Mouse (Mus musculus) frontal cortex, adult 2 months (tissue): ENCODE data around the gene Castor1. TPM values are rescaled to one million over a fixed set of nuclear protein-coding genes. Genes with fewer than 3 reads are reported as not detected.

Source experiments
- DNase-seq, 2 experiments: peaks; one replicate each; pipeline ENCODE4 v3.0.0; 2022; ENCODE audit warnings: low spot score in 1 of 2; ENCODE audit errors: extremely low spot score in 1 of 2
- polyA plus RNA-seq: library from polyadenylated mRNA; depleted of rRNA; stranded (reverse); fragments of >200 nt; gene quantifications from 2 replicates; pipeline ENCODE4 v1.2.3, GENCODE M21; 2012; rRNA removed

The Castor1 gene
- polyA plus RNA-seq, 1 experiment = 4.5 TPM

DNA sequence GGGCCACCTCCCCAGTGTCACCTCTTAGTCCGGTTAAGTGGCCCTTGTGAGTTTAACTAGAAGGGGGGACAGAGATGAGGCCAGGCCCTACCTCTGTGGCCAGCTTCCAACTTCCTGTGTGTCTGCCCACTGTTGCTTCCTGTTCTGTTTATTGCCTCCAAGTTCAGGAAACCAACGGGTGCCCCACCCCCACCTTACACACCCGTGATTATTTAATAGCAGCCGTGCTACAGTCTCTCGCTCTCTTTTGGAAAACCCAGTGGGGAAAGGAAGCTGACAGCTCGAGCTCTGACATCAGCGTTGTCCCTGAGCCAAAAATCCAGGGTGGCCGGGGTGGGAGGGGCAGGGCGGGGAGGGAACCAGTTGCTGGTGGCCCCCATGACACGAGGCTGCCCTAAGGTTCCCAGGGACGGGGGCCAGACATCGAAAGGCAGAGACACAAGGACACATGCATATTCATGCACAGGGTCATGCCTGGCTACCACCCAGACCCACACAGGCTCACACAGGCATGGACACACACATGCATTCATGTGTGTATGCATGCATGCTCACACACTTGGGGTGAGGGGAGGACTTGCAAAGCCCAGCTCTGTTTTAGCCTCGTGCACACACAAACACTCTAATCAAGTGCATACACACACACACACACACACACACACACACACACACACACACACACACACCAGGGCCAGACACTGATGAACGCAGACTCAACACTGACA lies 42.6 kb downstream of the Castor1 start:
- no peak for DNase-seq

- peak in 1 of 2 experiments; percentile 42 for DNase-seq
Observed at GRCm38 (mm10) chr11:4261188-4261494, 43.1 kb downstream of the Castor1 start.

DNA sequence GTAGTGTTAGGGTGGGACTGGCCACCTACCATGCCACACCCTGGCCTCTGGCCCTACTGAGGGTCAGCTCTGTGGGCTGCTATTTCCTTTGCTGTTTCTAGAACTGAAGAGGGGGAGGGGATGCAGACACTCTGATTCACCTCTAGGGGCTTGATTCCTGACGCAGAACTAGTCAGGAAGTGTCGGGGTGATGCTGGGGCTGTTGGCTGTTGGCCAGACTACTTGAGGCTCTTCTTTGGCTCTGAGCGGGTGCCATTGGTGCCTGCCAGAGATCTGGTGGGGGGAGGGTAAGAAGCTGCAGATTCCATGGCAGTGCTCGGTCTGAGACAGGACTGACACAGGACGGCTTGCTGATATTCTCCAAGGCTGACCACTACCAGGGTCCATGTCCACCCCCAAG lies 43.9 kb downstream of the Castor1 start:
- no peak for DNase-seq

GRCm38 (mm10) chr11:4262847-4263246 lies 44.8 kb downstream of the Castor1 start:
- no peak for DNase-seq

DNA sequence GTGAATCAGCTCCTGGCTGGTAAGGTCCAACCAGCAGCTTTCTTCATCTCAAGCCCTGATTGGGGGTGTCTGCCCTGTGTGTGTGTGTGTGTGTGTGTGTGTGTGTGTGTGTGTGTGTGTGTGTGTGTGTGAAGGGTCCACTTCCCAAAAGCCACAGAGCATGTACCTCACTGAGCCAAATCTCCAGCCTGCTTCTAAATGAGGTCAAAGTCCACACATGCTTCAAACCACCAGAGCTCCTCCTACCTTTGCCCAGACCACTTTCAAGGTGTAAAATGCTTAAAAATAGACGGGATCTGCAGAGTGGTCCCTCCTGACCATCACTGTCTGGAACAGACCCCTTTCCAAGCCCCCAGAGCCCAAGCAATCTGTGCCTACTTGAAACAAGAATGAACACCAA lies 45.3 kb downstream of the Castor1 start:
- DNase-seq = no peak

DNA sequence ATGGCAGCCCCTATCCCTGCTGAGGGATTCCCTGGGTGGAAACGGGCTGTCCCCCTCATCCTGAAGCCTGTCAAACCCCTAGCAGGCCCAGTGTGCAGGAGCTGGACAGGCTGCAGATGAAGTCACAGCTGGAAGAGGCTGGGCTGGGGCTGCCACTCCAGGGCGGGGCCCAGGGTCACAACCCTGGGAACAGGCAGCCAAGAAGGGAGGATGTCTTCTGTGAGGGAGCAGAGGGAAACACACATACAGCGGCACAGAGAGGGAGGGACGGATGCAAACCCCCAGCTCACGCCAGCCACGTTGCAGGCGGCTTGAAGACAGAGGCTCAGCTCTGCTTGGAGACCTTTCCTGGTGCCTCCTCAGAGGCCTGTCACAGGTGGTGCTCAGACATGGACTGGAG lies 46.0 kb downstream of the Castor1 start:
- DNase-seq = no peak

DNA sequence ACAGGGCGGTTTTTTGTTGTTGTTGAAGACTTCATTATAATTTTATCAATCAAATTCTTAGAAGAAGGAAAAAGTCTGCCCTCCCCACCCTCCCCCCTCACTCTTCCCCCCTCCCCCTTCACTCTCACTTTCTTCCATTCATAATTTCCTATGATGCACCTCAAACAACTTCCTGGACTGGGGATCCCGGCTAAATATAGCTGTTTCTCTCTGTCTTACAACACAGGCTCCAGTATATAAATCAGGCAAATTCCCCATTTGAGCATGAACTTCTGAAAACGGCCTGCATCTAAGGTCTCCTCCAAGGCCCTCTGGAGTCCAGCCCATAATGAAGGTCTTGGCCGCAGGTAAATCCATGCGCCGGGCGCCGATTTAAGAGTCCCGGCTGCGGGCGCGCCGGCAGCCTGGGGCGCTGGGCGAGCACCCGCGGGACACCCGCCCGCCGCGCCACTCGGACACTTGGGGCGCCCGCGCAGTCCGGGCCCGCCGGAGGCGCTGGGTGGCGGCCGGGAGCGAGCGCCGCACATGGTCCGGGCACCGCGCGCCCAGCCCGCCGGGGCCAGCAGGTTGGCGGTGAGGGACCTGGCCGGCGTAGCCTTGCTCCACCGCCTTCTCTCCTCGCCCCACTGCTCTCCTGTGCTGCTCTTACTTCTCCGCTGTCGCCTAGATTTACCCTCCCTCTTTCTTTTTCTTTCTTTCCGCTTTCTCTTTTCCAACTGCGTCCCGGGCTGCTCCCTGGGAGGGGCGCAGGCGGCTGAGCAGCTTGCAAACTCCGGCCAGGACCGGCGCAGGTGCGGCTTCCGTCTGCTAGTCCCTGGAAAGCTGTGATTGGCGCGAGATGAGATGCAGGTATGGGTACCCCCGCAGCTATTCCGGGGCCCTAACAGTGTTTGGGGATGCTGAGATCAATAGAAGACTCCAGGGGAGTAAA lies 48.5 kb downstream of the Castor1 start:
- DNase-seq = no peak

DNA sequence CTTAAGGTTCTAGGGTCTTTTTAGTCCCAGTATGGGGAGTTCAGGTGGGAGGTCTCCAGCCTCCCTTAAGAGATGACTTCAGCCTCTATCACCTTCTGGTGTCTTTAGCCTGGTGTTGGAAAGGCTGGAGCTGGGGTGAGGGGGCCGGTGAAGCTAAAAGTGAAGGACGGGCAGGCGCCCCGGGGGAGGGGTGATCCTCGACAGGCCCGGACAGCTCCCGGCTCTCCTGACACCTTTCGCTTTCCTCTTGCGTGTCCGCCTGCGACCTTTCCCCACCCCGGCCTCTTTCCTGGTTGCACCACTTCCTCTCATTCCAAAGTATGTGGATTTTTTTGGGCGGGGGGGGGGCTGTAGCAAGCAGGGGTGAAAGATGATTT lies 49.2 kb downstream of the Castor1 start:
- DNase-seq = no peak

GRCm38 (mm10) chr11:4268500-4268899 lies 50.5 kb downstream of the Castor1 start:
- DNase-seq = no peak

GRCm38 (mm10) chr11:4270744-4271459 lies 52.9 kb downstream of the Castor1 start:
- no peak for DNase-seq

- no peak for DNase-seq
Observed at GRCm38 (mm10) chr11:4271544-4271943, 53.5 kb downstream of the Castor1 start.

Other genes with a start within 250 kb of the Castor1 start
- gene 4930556J24Rik, start 241.4 kb upstream of the Castor1 start, polyA plus RNA-seq = 0.06 TPM in 1 of 2 replicates, not detected in the other
- 25.5 and 26.8 TPM in 2 replicates for gene Gal3st1, start 234.6 kb upstream of the Castor1 start, polyA plus RNA-seq
- 0.08 and 0.30 TPM in 2 replicates for gene Sec14l4, start 186.8 kb upstream of the Castor1 start, polyA plus RNA-seq
- gene Sec14l3, start 153.4 kb upstream of the Castor1 start, polyA plus RNA-seq = 0.40 and 2.2 TPM in 2 replicates
- gene Mtfp1, start 122.8 kb upstream of the Castor1 start, polyA plus RNA-seq = 112 and 119 TPM in 2 replicates
- 41.8 and 43.0 TPM in 2 replicates for gene Sec14l2, start 94.8 kb upstream of the Castor1 start, polyA plus RNA-seq
- gene Rnf215, start 83.0 kb upstream of the Castor1 start, polyA plus RNA-seq = 47.6 and 48.7 TPM in 2 replicates
- gene Ccdc157, start 57.9 kb upstream of the Castor1 start, polyA plus RNA-seq = 22.5 and 23.8 TPM in 2 replicates
- 45.6 and 49.0 TPM in 2 replicates for gene Sf3a1, start 57.9 kb upstream of the Castor1 start, polyA plus RNA-seq
- 56.4 and 59.0 TPM in 2 replicates for gene Tbc1d10a, start 31.4 kb upstream of the Castor1 start, polyA plus RNA-seq
- gene Osm, start 18.2 kb downstream of the Castor1 start, polyA plus RNA-seq = 0.08 and 0.18 TPM in 2 replicates
- gene Lif, start 39.3 kb downstream of the Castor1 start, polyA plus RNA-seq = 0.36 TPM in 2 replicates
- 0.19 and 0.36 TPM in 2 replicates for gene Hormad2, start 222.9 kb downstream of the Castor1 start, polyA plus RNA-seq